ENCODE assay signal across 12 mouse cellular contexts in the genomic region with DNA sequence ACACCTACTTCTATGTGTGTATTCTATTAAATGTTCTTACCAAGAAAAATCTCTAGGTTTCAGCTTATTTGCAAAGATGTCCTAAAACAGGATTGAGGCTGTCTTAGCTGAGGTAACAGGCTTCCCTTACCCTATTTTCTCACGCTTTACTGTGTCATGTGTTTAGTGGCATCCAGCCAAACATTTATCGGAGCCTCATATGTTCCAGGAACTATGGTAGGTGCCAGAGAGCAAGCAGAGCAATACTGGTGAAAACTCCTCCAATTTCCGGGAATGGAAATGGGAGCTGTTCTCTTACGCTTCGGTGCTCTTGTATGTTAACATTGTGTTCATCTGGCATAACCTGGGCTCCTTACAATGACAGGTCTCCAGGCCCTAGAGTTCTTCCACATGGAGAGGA. TPM values are rescaled to one million over a fixed set of nuclear protein-coding genes. Genes with fewer than 3 reads are reported as not detected.
DNase-seq lines count a peak whose midpoint lies in the region; ATAC-seq and TF ChIP-seq lines count a peak whose summit lies in the region.
"Had no signal": no experiment of that assay in that cellular context is flagged by ENCODE, and none has a peak within 500 bp of the region (broad histone marks: within the 10 kb centered on the region; RNA-seq: fewer than 3 reads in every experiment).

No protein-coding gene starts in this region.

- no peak overlapping the region for H3K9ac ChIP-seq in embryonic facial prominence, embryonic 14.5 days (ENCODE audit: low read depth, low read length)
- no peak overlapping the region for H3K9ac ChIP-seq in lung, postnatal 0 days (replicated peaks; ENCODE audit: low read depth)
- H3K9ac ChIP-seq in heart, embryonic 13.5 days: no peak overlapping the region
- H3K9ac ChIP-seq: liver, embryonic 15.5 days; midbrain, embryonic 15.5 days had no signal

- H3K9me3 ChIP-seq in embryonic facial prominence, embryonic 14.5 days (ENCODE audit: control insufficient read depth, low read length): no peaks in the 10 kb centered on the region
- H3K9me3 ChIP-seq in embryonic facial prominence, embryonic 10.5 days: 0 out of 2 replicates have a peak, but pooled peaks cover 2% of the 10 kb centered on the region
- H3K9me3 ChIP-seq in lung, postnatal 0 days (ENCODE audit: low read length): no peaks in the 10 kb centered on the region
- H3K9me3 ChIP-seq in heart, embryonic 13.5 days: no peaks in the 10 kb centered on the region; the same call in 1 of the 2 replicates
- H3K9me3 ChIP-seq: liver, embryonic 15.5 days; midbrain, embryonic 15.5 days had no signal

- H3K4me2 ChIP-seq in embryonic facial prominence, embryonic 14.5 days (ENCODE audit: low read depth, low read length): no peak overlapping the region
- no peak overlapping the region for H3K4me2 ChIP-seq in lung, postnatal 0 days (replicated peaks; ENCODE audit: low read depth, low read length)
- no peak overlapping the region for H3K4me2 ChIP-seq in heart, embryonic 13.5 days
- H3K4me2 ChIP-seq: liver, embryonic 15.5 days; midbrain, embryonic 15.5 days had no signal

- H3K4me1 ChIP-seq in embryonic facial prominence, embryonic 14.5 days (ENCODE audit: control insufficient read depth, insufficient read depth, low read length): 0 out of 2 replicates have a peak, but pooled peaks cover 6% of the 10 kb centered on the region
- H3K4me1 ChIP-seq in embryonic facial prominence, embryonic 10.5 days: peaks cover 11% of the 10 kb centered on the region
- no peaks in the 10 kb centered on the region for H3K4me1 ChIP-seq in lung, postnatal 0 days (ENCODE audit: insufficient read depth, low read depth, low read length)
- peaks cover 41% of the 10 kb centered on the region for H3K4me1 ChIP-seq in heart, embryonic 13.5 days
- H3K4me1 ChIP-seq: liver, embryonic 15.5 days had no signal

- no peak for TF ChIP-seq CTCF in lung, postnatal 0 days (IDR thresholded peaks at IDR 0.05)

- ATAC-seq in embryonic facial prominence, embryonic 14.5 days (ENCODE audit: low read depth): 0 out of 2 replicates have a peak, but pooled peaks have one; percentile 26
- ATAC-seq in lung, postnatal 0 days: peak; percentile 30; the same call in 1 of the 2 replicates
- no peak for ATAC-seq in heart, embryonic 13.5 days (ENCODE audit: extremely low read depth, insufficient number of reproducible peaks, low FRiP score, low TSS enrichment)
- 0 out of 2 replicates have a peak, but pooled peaks have one; percentile 11 for ATAC-seq in monocyte, adult 5-6 weeks (replicated peaks; ENCODE audit: insufficient number of reproducible peaks, low FRiP score, low TSS enrichment, poor library complexity, severe bottlenecking)
- ATAC-seq: midbrain, embryonic 15.5 days had no signal

- peak; percentile 55 for DNase-seq in embryonic facial prominence, embryonic 14.5 days (ENCODE audit: low spot score)
- DNase-seq in embryonic facial prominence, embryonic 10.5 days (ENCODE audit: low spot score): no peak
- DNase-seq in lung, postnatal 0 days (ENCODE audit: low spot score): peak; percentile 47
- DNase-seq in lung, postnatal 10 days: no peak
- DNase-seq in spleen, postnatal 4 days (ENCODE audit: low spot score in 2 of 2): no peak
- DNase-seq in gastrocnemius, adult 8-10 months (ENCODE audit: low spot score in 2 of 2): no peak
- DNase-seq: thymus, postnatal 36 days had no signal

- no peaks in the 10 kb centered on the region for H3K27me3 ChIP-seq in embryonic facial prominence, embryonic 14.5 days (replicated peaks; ENCODE audit: control insufficient read depth, insufficient read depth, low read length)
- no peaks in the 10 kb centered on the region for H3K27me3 ChIP-seq in embryonic facial prominence, embryonic 10.5 days (replicated peaks; ENCODE audit: low read depth, poor library complexity, severe bottlenecking)
- H3K27me3 ChIP-seq in lung, postnatal 0 days (replicated peaks; ENCODE audit: insufficient read depth, low read length): no peaks in the 10 kb centered on the region
- H3K27me3 ChIP-seq in heart, embryonic 13.5 days (replicated peaks): no peaks in the 10 kb centered on the region
- H3K27me3 ChIP-seq: liver, embryonic 15.5 days; midbrain, embryonic 15.5 days had no signal

- no peaks in the 10 kb centered on the region for H3K36me3 ChIP-seq in embryonic facial prominence, embryonic 14.5 days (ENCODE audit: control insufficient read depth, insufficient read depth, low read length)
- no peaks in the 10 kb centered on the region for H3K36me3 ChIP-seq in embryonic facial prominence, embryonic 10.5 days (replicated peaks)
- H3K36me3 ChIP-seq in lung, postnatal 0 days (ENCODE audit: insufficient read depth, low read length): no peaks in the 10 kb centered on the region
- H3K36me3 ChIP-seq in heart, embryonic 13.5 days: no peaks in the 10 kb centered on the region
- H3K36me3 ChIP-seq: forebrain, embryonic 10.5 days; liver, embryonic 15.5 days; midbrain, embryonic 15.5 days had no signal

- no peak overlapping the region for H3K4me3 ChIP-seq in embryonic facial prominence, embryonic 14.5 days (ENCODE audit: low read depth, low read length)
- no peak overlapping the region for H3K4me3 ChIP-seq in embryonic facial prominence, embryonic 10.5 days
- H3K4me3 ChIP-seq in lung, postnatal 0 days (ENCODE audit: low read depth, low read length): no peak overlapping the region
- H3K4me3 ChIP-seq in heart, embryonic 13.5 days: no peak overlapping the region
- H3K4me3 ChIP-seq: forebrain, embryonic 10.5 days; liver, embryonic 15.5 days; midbrain, embryonic 15.5 days had no signal

- 72% methylated on average over 5 of the region's 5 CpGs for WGBS in embryonic facial prominence, embryonic 14.5 days
- 90% methylated on average over 5 of the region's 5 CpGs for WGBS in embryonic facial prominence, embryonic 10.5 days
- WGBS in lung, postnatal 0 days: 47% methylated on average over 5 of the region's 5 CpGs
- WGBS in heart, embryonic 13.5 days: 26% methylated on average over 5 of the region's 5 CpGs

- no peak overlapping the region for H3K27ac ChIP-seq in embryonic facial prominence, embryonic 14.5 days (replicated peaks; ENCODE audit: low read depth, low read length)
- no peak overlapping the region for H3K27ac ChIP-seq in embryonic facial prominence, embryonic 10.5 days (replicated peaks)
- no peak overlapping the region for H3K27ac ChIP-seq in lung, postnatal 0 days (ENCODE audit: low read length)
- peak overlapping the region; percentile 99 for H3K27ac ChIP-seq in heart, embryonic 13.5 days (replicated peaks)
- H3K27ac ChIP-seq: forebrain, embryonic 10.5 days; liver, embryonic 15.5 days; midbrain, embryonic 15.5 days had no signal

- TF ChIP-seq EP300 in lung, postnatal 0 days (IDR thresholded peaks at IDR 0.05): no peak

RNA-seq across cellular contexts. Expression of gene Fgl2, which starts 40.8 kb away (rescaled TPM):
- polyA plus RNA-seq in embryonic facial prominence, embryonic 14.5 days (2014; fragmentation: Nextera tagmentation; extraction: Ambion mirVana): 4.1 and 4.5 TPM in 2 replicates
- polyA plus RNA-seq in embryonic facial prominence, embryonic 10.5 days (2016; fragmentation: Nextera tagmentation; extraction: Ambion mirVana): 0.49 and 1.1 TPM in 2 replicates
- polyA plus RNA-seq in lung, postnatal 0 days (2015; fragmentation: Nextera tagmentation; extraction: Ambion mirVana): 8.7 and 10.5 TPM in 2 replicates
- polyA plus RNA-seq in heart, embryonic 13.5 days (2015; fragmentation: Nextera tagmentation; extraction: Ambion mirVana): 24.5 TPM in 2 replicates
- 111 to 206 TPM (median 113 TPM) in 3 replicates for total RNA-seq in monocyte, adult 5-6 weeks (2017)
- 1 to 10 TPM; 2.2 to 4.5 (median 3.8) TPM for total RNA-seq in gastrocnemius, adult 8-10 months (2022)

Comparison
In these comparisons a context has a peak if more than half of its experiments do, and no peak if none do; other contexts are left out.
1. DNase-seq: peak in embryonic facial prominence, embryonic 14.5 days (single experiment) and lung, postnatal 0 days (single experiment); none in embryonic facial prominence, embryonic 10.5 days (single experiment), lung, postnatal 10 days (single experiment), spleen, postnatal 4 days (0 of 2) and gastrocnemius, adult 8-10 months (0 of 2).